Mouse (Mus musculus): ENCODE measurements around the gene Cyren.

- TF ChIP-seq POLR2A (IDR thresholded peaks at IDR 0.05; ENCODE audit: insufficient read depth, low read depth, low read length) (no peak), CTCF (IDR thresholded peaks at IDR 0.05; ENCODE audit: insufficient read depth, low read depth, low read length) (no peak)
These were observed 5.9 kb downstream of the Cyren start for GRCm38 (mm10) chr6:34871929-34872328.
